Mouse (Mus musculus) heart, embryonic 15.5 days (tissue): ENCODE measurements around the gene Fbll1. TPM values are rescaled to one million over a fixed set of nuclear protein-coding genes. Genes with fewer than 3 reads are reported as not detected.
"Not testable (repeated sequence)": the region's sequence is repeated elsewhere in the genome, so short reads cannot be mapped to it uniquely, and the experiment has no call there.

Experiments
- ATAC-seq: fragments of 200-750 bp; cut with Nextera tagmentation; replicated peaks from 2 replicates; pipeline ENCODE4 v1.8.0; 2017; ENCODE audit warnings: low read depth, moderate TSS enrichment; ENCODE audit not compliant: insufficient number of reproducible peaks, insufficient read depth, low FRiP score
- H3K27ac ChIP-seq: fragments of 300-500 bp; sonication (generic); 2 replicates; pipeline ENCODE4 v1.5.1; 2015; ENCODE audit warnings: mild to moderate bottlenecking, inconsistent platforms
- H3K27me3 ChIP-seq: fragments of 300-500 bp; sonication (generic); 2 replicates; pipeline ENCODE4 v1.6.1; 2015; ENCODE audit warnings: inconsistent platforms
- H3K36me3 ChIP-seq: fragments of 300-500 bp; sonication (generic); 2 replicates; pipeline ENCODE4 v1.6.1; 2015; ENCODE audit warnings: mild to moderate bottlenecking, inconsistent platforms
- H3K4me1 ChIP-seq: fragments of 300-500 bp; sonication (generic); replicated peaks from 2 replicates; pipeline ENCODE4 v1.6.1; 2015; ENCODE audit warnings: inconsistent platforms
- H3K4me2 ChIP-seq: fragments of 300-500 bp; sonication (generic); 2 replicates; pipeline ENCODE4 v1.6.1; 2015; ENCODE audit warnings: inconsistent platforms, mild to moderate bottlenecking, moderate library complexity
- H3K4me3 ChIP-seq: fragments of 300-500 bp; sonication (generic); 2 replicates; pipeline ENCODE4 v1.5.1; 2015; ENCODE audit warnings: mild to moderate bottlenecking, inconsistent platforms
- H3K9ac ChIP-seq: fragments of 300-500 bp; sonication (generic); 2 replicates; pipeline ENCODE4 v1.6.1; 2015; ENCODE audit warnings: mild to moderate bottlenecking, inconsistent platforms
- H3K9me3 ChIP-seq: fragments of 300-500 bp; sonication (generic); replicated peaks from 2 replicates; pipeline ENCODE4 v1.6.1; 2016; ENCODE audit warnings: inconsistent platforms
- WGBS: fragments of 180-500 bp; shearing (Covaris S2); methylation state at CpG from one replicate; pipeline ENCODE4 v1.1.7; 2015; ENCODE audit warnings: mixed read lengths; 5-methylcytosine and 5-hydroxymethylcytosine counted together
- polyA plus RNA-seq: library from polyadenylated mRNA; unstranded; fragments of >200 nt; fragmentation: Nextera tagmentation; extraction: Ambion mirVana; gene quantifications from 2 replicates; pipeline ENCODE4 v1.2.1, GENCODE M21; 2015

Fbll1 gene
- 0.18 TPM in 1 of 2 replicates, not detected in the other for polyA plus RNA-seq

DNA sequence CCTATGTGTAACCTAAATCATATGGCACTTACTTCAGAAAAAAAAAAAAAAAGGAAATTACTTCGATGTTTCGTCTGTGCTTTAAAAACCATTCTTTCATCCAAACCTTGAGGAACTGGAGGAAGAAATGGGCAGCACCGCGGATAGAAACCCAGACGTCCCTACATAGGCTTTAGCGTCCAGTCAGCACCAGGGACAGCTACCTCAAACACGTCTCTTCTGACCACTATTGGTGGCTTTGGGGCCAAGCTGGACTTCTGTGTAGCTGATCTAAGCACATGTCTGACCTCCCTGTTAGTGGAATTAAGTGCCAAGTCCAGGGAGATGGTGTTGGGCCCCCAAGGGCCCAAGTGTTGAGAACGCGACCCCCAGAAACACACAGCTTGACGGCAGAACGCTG, at the start of gene Fbll1:
Fbll1 (minus strand) TSS at position 11 of the 400 bp plus-strand sequence.
- H3K4me3 ChIP-seq, result peak within 1 kb of the TSS; percentile 32
- peaks cover 11% of the 10 kb centered on the region for H3K4me1 ChIP-seq
- ATAC-seq, result no peak
- no peak within 1 kb of the TSS for H3K9ac ChIP-seq
- 19% methylated on average over 11 of the region's 11 CpGs for WGBS
- H3K27ac ChIP-seq, result no peak within 1 kb of the TSS
- no peaks in the 10 kb centered on the region for H3K36me3 ChIP-seq
- H3K4me2 ChIP-seq, result peak within 1 kb of the TSS; percentile 58
- H3K27me3 ChIP-seq, result peaks cover 56% of the 10 kb centered on the region
- H3K9me3 ChIP-seq, result no peaks in the 10 kb centered on the region

DNA sequence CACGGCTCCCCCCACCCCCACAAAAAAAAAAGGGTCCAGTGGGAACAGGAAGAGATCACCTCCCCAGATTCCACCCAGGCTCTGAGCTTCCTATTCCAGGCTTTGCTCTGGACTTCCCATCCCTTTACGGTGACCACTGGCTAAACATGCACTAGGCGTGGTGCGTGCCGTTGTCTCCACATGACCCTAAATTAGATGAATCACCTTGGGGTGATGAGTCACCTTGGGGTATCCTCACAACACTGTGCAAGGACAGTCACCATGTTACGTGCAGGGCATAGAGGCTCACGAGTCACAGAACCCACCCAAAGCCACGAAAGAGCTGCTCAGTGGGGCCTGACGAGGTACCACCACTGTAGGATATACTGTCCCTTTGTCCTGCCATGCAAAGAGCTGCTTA, 45.6 kb upstream of the Fbll1 start:
- H3K36me3 ChIP-seq, result no peaks in the 10 kb centered on the region
- no peak overlapping the region for H3K9ac ChIP-seq
- no peaks in the 10 kb centered on the region for H3K27me3 ChIP-seq
- no peak overlapping the region for H3K27ac ChIP-seq
- no peak overlapping the region for H3K4me2 ChIP-seq
- H3K9me3 ChIP-seq, result no peaks in the 10 kb centered on the region
- ATAC-seq, result no peak
- WGBS, result 85% methylated on average over 9 of the region's 9 CpGs
- H3K4me1 ChIP-seq, result no peaks in the 10 kb centered on the region
- no peak overlapping the region for H3K4me3 ChIP-seq

DNA sequence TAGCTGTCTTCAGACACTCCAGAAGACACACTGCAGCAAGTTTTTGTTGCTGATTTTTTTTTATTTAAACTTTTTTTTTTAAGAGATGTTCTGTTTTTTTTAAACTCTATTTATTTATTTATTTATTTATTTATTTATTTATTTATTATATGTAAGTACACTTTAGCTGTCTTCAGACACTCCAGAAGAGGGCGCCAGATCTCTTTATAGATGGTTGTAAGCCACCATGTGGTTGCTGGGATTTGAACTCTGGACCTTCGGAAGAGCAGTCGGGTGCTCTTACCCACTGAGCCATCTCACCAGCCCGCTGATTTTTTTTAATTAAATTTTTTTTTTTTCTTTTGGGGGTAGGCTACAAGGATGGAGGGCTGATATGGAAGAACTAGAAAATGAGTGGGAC, 43.9 kb upstream of the Fbll1 start:
- H3K4me2 ChIP-seq, ATAC-seq, H3K9ac ChIP-seq, H3K4me3 ChIP-seq, H3K36me3 ChIP-seq, H3K27me3 ChIP-seq, H3K4me1 ChIP-seq, H3K9me3 ChIP-seq, H3K27ac ChIP-seq: not testable (repeated sequence)
- 78% methylated on average over 4 of the region's 4 CpGs for WGBS

DNA sequence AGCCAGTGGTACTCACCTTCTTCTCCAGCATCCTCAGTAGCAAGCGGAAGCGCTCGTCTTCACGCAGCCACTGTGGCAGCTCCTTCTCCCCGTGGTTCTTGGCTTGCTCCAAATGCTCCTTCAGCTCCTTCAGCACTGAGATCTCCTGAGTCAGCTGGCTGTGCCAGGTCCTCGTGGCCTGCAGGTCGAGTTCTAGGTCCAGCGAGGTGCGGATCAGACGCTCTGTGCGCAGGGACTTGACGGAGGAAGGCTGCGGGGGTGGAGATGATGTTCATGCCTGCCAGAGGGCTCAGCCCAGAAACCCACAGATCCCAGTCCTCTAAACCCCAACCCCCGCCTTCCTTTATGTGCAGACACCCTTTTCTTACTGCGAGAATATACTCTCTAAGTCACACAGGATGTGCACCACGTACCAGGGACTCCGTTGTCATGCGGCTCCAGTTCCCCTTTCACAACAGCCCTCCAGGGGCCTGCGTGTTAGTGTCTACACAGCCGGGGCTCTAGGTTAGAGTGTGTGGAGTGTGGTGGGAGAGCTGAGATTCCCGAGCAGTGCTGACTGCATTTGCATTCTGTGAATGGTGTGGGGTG, 43.1 kb upstream of the Fbll1 start:
- Histone ChIP-seq H3K36me3 (no peaks in the 10 kb centered on the region), H3K27me3 (no peaks in the 10 kb centered on the region), H3K4me2 (no peak overlapping the region), H3K27ac (no peak overlapping the region), H3K4me3 (no peak overlapping the region), H3K9ac (no peak overlapping the region), H3K4me1 (peaks cover 5% of the 10 kb centered on the region; the same call in 1 of the 2 replicates), H3K9me3 (no peaks in the 10 kb centered on the region)
- 82% methylated on average over 21 of the region's 21 CpGs for WGBS
- no peak for ATAC-seq

DNA sequence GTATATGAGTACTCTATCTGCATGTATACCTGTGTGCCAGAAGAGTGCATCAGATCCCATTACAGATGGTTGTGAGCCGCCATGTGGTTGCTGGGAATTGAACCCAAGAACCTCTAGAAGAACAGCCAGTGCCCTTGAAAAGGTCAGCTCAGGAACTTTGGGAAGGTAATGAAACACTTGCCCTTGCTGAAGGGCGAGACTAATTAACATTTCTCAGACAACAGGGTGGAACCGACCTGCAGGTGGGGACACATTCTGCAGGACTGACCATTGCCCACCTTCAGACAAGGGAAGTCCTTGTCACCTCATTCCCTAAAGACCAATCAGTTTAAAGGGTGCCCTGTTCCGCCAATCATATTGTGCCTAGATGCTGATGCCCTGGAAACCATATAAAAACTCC, 42.1 kb upstream of the Fbll1 start:
- 87% methylated on average over 4 of the region's 4 CpGs for WGBS
- H3K4me1 ChIP-seq, H3K27me3 ChIP-seq, ATAC-seq, H3K9ac ChIP-seq, H3K36me3 ChIP-seq, H3K4me2 ChIP-seq, H3K27ac ChIP-seq, H3K9me3 ChIP-seq, H3K4me3 ChIP-seq: not testable (repeated sequence)

DNA sequence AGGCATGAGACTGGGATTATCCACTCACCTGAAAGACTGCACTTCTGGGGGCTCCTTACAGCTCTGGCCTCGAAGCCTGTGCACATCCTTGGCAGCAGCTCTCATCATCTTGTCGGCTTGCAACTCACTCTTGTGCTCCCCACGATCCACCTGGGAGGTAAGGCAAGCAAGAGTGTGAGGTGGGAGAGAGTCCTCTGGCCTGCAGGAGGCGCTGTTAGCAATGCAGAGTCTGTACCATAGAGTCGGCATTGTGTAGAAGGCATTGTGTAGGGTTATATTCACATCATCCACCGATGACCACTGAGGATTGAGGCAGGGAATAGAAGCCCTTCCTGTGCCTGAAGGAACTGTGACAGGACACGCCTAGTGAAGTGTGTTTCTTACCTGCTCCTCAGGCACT, 41.6 kb upstream of the Fbll1 start:
- no peaks in the 10 kb centered on the region for H3K27me3 ChIP-seq
- H3K4me2 ChIP-seq, result no peak overlapping the region
- H3K9me3 ChIP-seq, result no peaks in the 10 kb centered on the region
- H3K27ac ChIP-seq, result no peak overlapping the region
- H3K36me3 ChIP-seq, result no peaks in the 10 kb centered on the region
- no peak overlapping the region for H3K9ac ChIP-seq
- no peak for ATAC-seq
- peaks cover 5% of the 10 kb centered on the region; the same call in 1 of the 2 replicates for H3K4me1 ChIP-seq
- no peak overlapping the region for H3K4me3 ChIP-seq
- 72% methylated on average over 7 of the region's 7 CpGs for WGBS

DNA sequence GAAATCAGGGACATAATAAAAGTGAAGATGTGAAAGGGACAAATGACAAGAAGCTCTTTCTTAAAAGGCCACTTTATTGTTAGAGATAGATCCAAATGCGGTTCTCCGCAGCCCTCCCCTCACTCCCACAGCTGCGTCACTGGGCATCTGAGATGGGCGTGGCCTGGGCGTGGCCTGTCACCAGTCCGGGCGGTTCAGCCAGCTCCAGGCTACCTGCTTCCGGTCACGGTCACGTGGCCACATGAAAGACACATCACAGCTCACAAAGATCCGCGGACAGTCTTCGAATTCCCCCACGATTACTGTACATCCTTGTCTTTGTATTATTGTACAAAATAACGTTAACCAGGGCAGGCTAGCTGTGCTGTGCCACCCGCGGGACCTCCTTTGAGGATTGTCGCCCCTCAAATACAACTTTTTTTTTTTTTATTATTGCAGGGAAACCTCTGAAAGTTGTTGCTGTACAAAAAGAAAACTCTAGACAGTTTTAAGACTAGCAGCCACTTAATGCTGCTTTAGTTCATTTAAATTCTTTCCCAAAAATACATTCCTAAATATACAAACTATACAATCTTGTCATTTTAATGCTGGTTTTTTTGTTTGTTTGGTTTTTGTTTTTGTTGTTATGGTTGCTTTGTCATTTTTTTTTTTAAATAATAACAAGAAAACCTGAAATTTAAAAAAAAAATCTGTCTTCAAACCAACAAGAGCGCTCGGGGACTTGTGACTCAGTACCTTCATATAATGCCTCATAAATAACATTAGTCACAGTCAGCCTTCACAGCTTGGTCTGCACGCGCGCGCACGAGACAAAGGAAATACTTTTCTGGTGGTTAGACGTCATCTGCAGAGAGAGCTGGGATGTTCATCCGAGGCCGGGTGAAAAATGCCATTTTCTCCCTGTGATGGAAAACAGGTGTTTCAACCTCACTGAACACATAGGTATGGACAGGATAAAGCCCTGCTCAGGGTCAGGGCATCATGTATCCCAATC, 40.0 kb upstream of the Fbll1 start:
- Histone ChIP-seq H3K4me3 (peak overlapping the region; percentile 49), H3K27ac (peak overlapping the region; percentile 35; the same call in 1 of the 2 replicates), H3K9ac (peak overlapping the region; percentile 54; the same call in 1 of the 2 replicates), H3K36me3 (no peaks in the 10 kb centered on the region), H3K4me1 (peaks cover 7% of the 10 kb centered on the region), H3K9me3 (no peaks in the 10 kb centered on the region), H3K4me2 (peak overlapping the region; percentile 83), H3K27me3 (no peaks in the 10 kb centered on the region)
- WGBS, result 27% methylated on average over 28 of the region's 28 CpGs
- ATAC-seq, result peak; percentile 89

DNA sequence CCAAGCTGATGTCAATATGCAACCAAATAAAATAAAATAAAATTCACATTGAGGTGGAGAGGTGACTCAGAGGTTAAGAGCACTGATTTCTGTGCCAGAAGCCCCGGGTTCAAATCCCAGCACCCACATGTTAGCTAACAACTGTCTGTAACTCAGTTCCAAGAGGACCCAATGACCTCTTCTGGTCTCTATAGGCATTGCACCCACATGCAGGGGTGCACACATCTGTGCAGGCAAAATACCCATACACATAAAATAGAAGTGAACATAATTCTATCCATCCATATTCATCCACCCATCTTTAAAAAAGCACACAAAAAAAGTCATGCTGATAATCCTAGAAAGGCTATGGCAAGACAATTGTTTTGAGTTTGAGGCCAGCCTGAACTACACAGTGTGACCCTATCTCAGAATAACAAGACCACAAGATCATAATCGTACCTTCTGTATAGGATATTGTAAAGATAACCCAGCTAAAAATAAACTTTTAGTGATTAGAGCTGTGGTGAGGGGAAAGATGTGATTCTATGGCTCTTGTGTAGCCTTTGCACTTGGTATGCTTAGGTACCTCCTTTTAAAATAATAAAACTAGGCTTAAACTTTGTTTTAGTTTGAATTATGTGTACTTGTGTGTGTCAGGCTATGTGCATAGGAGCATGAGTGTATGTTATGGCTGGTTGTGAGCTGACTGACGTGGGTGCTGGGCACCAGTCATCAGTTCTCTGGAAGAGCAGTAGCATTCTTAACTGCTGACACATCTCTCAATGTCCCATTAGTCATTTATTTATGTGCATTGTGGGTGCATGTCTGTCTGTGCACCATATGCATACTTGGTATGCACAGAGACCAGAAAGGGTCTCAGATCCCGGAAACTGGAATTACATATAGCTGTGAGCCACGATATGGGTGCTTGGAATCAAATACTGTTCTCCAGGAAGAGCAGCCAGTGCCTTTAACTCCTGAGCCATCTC, 38.8 kb upstream of the Fbll1 start:
- Histone ChIP-seq H3K4me3 (peak overlapping the region; percentile 49; the same call in 1 of the 2 replicates), H3K9me3 (no peaks in the 10 kb centered on the region), H3K27me3 (no peaks in the 10 kb centered on the region), H3K27ac (no peak overlapping the region), H3K9ac (no peak overlapping the region), H3K4me2 (peak overlapping the region; percentile 83), H3K36me3 (0 out of 2 replicates have a peak, but pooled peaks cover under 1% of the 10 kb centered on the region), H3K4me1 (peaks cover 14% of the 10 kb centered on the region)
- no peak for ATAC-seq
- WGBS, result 63% methylated on average over 5 of the region's 5 CpGs

DNA sequence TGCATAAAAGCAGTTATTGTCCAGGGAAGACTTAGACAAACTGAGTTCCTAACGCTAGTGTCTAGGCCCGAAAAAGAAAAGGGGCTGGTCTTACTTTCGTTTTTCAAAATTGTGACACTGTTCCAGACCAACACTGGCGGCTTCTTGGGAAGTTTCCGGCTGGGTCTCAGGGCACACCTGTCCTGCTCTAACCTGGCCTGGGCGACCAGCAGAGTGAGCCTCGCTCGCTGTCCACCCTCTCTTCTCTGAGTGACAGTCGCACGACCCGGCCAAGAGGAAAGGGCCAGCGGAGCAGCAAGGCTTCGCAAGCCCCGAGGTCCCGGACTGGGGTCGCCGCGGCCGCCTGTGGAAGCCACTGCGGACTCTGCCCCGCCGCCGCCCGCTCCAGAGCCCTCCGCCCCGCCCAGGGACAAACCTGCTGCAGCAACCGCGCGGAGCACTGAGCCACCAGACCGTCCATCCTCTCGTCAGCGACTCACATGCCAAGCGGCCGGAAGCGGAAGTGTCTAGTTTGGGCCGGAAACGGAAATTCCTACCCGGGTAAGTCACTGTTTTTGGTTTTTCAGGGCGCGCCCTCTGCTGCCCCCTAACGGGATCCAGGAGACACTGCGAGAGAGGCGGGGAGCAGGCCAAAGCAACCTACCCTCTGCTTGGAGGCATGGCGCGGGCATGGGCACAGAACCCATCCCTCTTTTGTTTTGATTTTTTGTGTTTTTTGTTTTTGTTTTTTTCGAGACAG, 35.5 kb upstream of the Fbll1 start, which contains the start of gene Rars:
Rars (minus strand) TSS at position 485 of the 739 bp plus-strand sequence.
- WGBS, result 1% methylated on average over 45 of the region's 46 CpGs
- Histone ChIP-seq H3K4me1 (peaks cover 19% of the 10 kb centered on the region), H3K27ac (peak within 1 kb of the TSS; percentile 35; the same call in 1 of the 2 replicates), H3K9me3 (no peaks in the 10 kb centered on the region), H3K4me2 (peak within 1 kb of the TSS; percentile 63), H3K27me3 (no peaks in the 10 kb centered on the region), H3K4me3 (peak within 1 kb of the TSS; percentile 80), H3K36me3 (peaks cover 14% of the 10 kb centered on the region; the same call in 1 of the 2 replicates), H3K9ac (peak within 1 kb of the TSS; percentile 71)
- ATAC-seq, result peak; percentile 74

DNA sequence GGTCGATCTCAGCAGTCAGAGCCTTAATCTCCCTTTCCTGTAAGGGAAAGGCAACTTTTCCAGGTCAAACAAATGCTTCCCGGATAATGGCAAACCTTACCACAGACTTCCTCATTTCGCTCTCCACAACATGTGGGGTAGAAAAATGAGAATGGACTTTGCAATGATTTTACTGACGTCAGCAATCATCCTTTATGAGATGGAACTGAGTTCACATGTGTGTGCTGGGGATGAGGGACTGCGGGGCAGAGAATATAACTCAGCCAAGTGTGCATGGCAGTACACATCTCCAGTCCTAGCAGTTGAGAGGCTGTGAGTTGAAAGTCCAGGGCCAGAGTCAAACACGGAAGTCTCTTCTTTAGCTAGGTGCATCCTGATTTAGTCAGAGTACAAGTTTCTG, 34.6 kb upstream of the Fbll1 start:
- Histone ChIP-seq H3K4me3 (peak overlapping the region; percentile 80), H3K27me3 (no peaks in the 10 kb centered on the region), H3K36me3 (peaks cover 23% of the 10 kb centered on the region), H3K4me2 (peak overlapping the region; percentile 63), H3K9ac (peak overlapping the region; percentile 71), H3K9me3 (no peaks in the 10 kb centered on the region), H3K27ac (no peak overlapping the region), H3K4me1 (peaks cover 19% of the 10 kb centered on the region)
- ATAC-seq, result no peak
- WGBS, result 73% methylated on average over 6 of the region's 6 CpGs
